Mouse (Mus musculus) layer of hippocampus, postnatal 14 days (tissue): ENCODE results near the gene Zfy1. TPM values are rescaled to one million over a fixed set of nuclear protein-coding genes. Genes with fewer than 3 reads are reported as not detected.
"Not testable (repeated sequence)": the region's sequence is repeated elsewhere in the genome, so short reads cannot be mapped to it uniquely, and the experiment has no call there.

ENCODE experiments used
- DNase-seq, 2 experiments: peaks; one replicate each; pipeline ENCODE4 v3.0.0; 2021 to 2022; ENCODE audit warnings: low spot score in 2 of 2, mixed read lengths in 1 of 2
- long read RNA-seq, 2 experiments: library from polyadenylated mRNA; stranded (forward); transcript quantifications; one replicate each; pipeline ENCODE4 v2.0.0; 2021
- total RNA-seq, 2 experiments: library from RNA; stranded (reverse); gene quantifications; 2 replicates each; pipeline ENCODE4 v1.2.3; 2021

The Zfy1 gene
- not detected for total RNA-seq
- long read RNA-seq, experiment 1: 0 reads
- long read RNA-seq, experiment 2: 0 reads

- DNase-seq: not testable (repeated sequence)
Observed at GRCm38 (mm10) chrY:797309-797708, at the start of gene Zfy1. TSS of gene Zfy1 (minus strand) at chrY:797409.

GRCm38 (mm10) chrY:818396-818795 is 21.2 kb upstream of the Zfy1 start, which contains the start of gene Uba1y:
TSS of gene Uba1y (plus strand) at chrY:818649.
- no peak for DNase-seq

- DNase-seq: no peak
Observed at GRCm38 (mm10) chrY:808991-809661, 11.9 kb upstream of the Zfy1 start.

Other genes with a start within 250 kb of the Zfy1 start
- not detected for gene Uba1y, start 21.2 kb upstream of the Zfy1 start, total RNA-seq
- gene Kdm5d, start 100.4 kb upstream of the Zfy1 start, total RNA-seq: 10 to 100 TPM in 1 of 2 experiments, under 1 TPM in 1; 0.07 to 19.7 TPM
- gene Eif2s3y, start 213.1 kb upstream of the Zfy1 start, total RNA-seq: 10 to 100 TPM in 1 of 2 experiments, not detected in 1; 74.0 TPM